Mouse (Mus musculus) brain, embryonic 14.5 days (tissue): ENCODE data around the gene Zfp607b. TPM values are rescaled to one million over a fixed set of nuclear protein-coding genes. Genes with fewer than 3 reads are reported as not detected.
A peak's percentile ranks its signal among the peaks of the same experiment; 100 is the strongest.

Source experiments
- DNase-seq: peaks from one replicate; pipeline ENCODE4 v3.0.0-alpha.2; 2011; ENCODE audit warnings: low read depth
- CTCF ChIP-seq: fragments of 200-500 bp; IDR thresholded peaks from 2 replicates; pipeline ENCODE4 v1.5.1; 2012; ENCODE audit warnings: inconsistent platforms, mild to moderate bottlenecking, moderate library complexity, borderline replicate concordance; ENCODE audit not compliant: insufficient read depth, insufficient read length; ENCODE audit errors: extremely low read depth
- POLR2A ChIP-seq: fragments of 200-500 bp; IDR thresholded peaks from 2 replicates; pipeline ENCODE4 v1.6.1; 2012; ENCODE audit warnings: mild to moderate bottlenecking, inconsistent platforms, borderline replicate concordance; ENCODE audit not compliant: poor library complexity, insufficient read depth, insufficient read length, severe bottlenecking; ENCODE audit errors: extremely low read depth
- polyA plus RNA-seq: library from polyadenylated mRNA; depleted of rRNA; stranded (reverse); fragments of >200 nt; gene quantifications from 2 replicates; pipeline ENCODE4 v1.2.3, GENCODE M21; 2012; rRNA removed

Zfp607b gene
- polyA plus RNA-seq, 1 experiment: 7.3 TPM

DNA sequence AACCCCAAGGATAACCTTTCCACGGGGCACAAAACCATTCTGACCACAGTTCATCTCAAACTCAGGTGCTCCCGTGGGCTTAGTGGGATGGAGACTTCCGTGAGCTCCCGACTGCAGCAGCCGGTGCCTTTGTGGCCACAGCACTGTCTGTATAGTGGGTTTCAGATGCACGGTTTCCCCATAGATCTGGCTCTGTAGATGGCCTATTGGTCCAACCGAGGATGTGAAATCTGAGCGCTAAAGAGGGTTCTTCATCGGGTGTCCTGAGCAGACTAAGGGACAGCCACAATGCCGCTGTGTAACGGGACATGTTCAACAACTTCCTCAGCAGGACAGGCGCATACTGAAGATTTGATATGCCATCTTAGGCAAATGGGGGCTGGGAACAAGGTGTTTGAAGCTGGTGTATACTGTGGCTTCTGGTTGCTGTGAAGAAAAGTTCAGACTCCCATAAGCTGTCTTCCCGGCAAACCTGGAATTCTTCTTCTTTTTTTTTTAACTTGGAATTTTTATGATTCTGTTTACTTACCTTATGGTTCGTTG is 823 bp upstream of the Zfp607b start:
- DNase-seq: peak; percentile 14
- no peak for TF ChIP-seq POLR2A
- TF ChIP-seq CTCF: no peak

GRCm38 (mm10) chr7:27691076-27691475 is 1.9 kb downstream of the Zfp607b start:
- DNase-seq: peak; percentile 66
- TF ChIP-seq POLR2A (no peak), CTCF (peak; percentile 77)

DNA sequence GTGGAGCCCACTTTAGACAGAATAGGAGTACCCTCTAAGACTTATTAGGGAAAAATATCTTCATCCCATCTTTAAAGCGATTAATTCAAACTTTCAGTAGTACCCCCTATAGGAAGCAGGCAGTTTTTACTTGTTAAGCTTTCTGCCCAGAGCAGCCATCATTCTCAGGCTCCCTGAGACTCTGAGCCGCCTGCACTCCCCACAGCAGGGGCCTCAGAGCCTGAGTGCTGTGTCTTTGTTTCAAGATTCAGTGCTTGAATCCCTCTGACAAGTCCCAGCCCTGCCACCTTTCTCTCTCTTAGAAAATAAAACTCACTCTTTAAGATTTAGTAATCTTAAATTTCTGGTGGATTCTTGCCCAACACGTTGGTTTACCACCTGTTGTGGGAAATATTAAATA is 7.6 kb downstream of the Zfp607b start:
- DNase-seq: no peak
- no peak for TF ChIP-seq CTCF
- TF ChIP-seq POLR2A: no peak

- no peak for DNase-seq
- TF ChIP-seq CTCF (no peak), POLR2A (no peak)
These were observed 21.3 kb downstream of the Zfp607b start for GRCm38 (mm10) chr7:27710402-27710801.

DNA sequence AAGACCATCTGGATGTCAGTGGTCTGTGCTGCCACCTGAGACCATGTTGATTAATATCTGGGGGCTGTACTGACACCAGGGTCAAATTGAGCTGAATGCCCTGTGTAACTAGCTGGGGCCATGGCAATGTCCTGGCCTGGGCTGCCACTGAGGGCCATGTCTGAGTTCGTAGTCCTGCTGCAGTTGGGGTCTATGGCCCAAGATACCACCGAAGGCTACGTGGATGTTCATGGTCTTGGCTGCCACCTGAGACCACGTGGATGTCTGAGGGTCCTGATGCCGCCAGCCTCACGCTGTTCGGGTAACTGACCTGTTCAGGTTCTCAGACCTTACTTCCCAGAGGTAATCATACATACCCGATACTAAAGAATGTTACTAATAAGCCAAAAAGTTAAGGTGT is 32.8 kb downstream of the Zfp607b start:
- DNase-seq: no peak
- TF ChIP-seq CTCF: no peak
- no peak for TF ChIP-seq POLR2A

- TF ChIP-seq CTCF (peak; percentile 57), POLR2A (peak; percentile 22; the same call in 1 of the 2 replicates)
These were observed 36.7 kb downstream of the Zfp607b start for GRCm38 (mm10) chr7:27725566-27726538.

GRCm38 (mm10) chr7:27727471-27727870 is 38.3 kb downstream of the Zfp607b start:
- TF ChIP-seq POLR2A (no peak), CTCF (no peak)
- DNase-seq: no peak

More at GRCm38 (mm10) chr7:27725566-27726538, 36.7 kb downstream of the Zfp607b start:
- peak; percentile 87 for DNase-seq

- DNase-seq: peak; percentile 97
- peak; percentile 45; the same call in 1 of the 2 replicates for TF ChIP-seq CTCF
- TF ChIP-seq POLR2A: peak; percentile 80; the same call in 1 of the 2 replicates
These were observed 42.2 kb downstream of the Zfp607b start, which contains the start of gene Zfp60 for GRCm38 (mm10) chr7:27731281-27731883. Gene Zfp60, plus strand, starts transcription at chr7:27731389.

GRCm38 (mm10) chr7:27731946-27732345 is 42.8 kb downstream of the Zfp607b start:
- TF ChIP-seq POLR2A: no peak
- no peak for TF ChIP-seq CTCF
- DNase-seq: peak; percentile 65

DNA sequence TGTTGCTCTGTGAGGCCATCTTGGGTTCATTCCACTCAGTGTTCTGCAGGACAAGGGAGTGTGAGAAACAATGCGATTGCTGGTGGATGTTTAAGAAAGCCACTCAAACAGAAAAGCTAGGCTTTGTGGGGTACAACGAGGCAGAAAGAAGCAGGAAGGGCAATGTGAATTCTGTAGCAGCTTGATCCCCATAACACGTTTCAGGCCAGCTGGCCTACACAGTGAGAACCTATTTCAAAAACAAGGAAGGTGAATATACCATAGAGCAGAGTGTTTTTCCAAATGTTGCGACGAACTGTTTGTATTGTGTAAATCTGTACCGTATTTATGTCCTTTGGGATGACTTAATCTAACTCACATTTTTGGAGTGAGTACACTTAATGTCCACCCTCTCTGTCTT is 43.4 kb downstream of the Zfp607b start:
- no peak for TF ChIP-seq POLR2A
- no peak for TF ChIP-seq CTCF
- peak; percentile 32 for DNase-seq

- TF ChIP-seq POLR2A: no peak
- TF ChIP-seq CTCF: no peak
- DNase-seq: peak; percentile 83
These were observed 46.3 kb downstream of the Zfp607b start for GRCm38 (mm10) chr7:27735457-27735856.

Other genes with a start within 250 kb of the Zfp607b start
- gene Sptbn4, start 241.7 kb upstream of the Zfp607b start, polyA plus RNA-seq: 21.0 and 30.4 TPM in 2 replicates
- 13.9 and 19.1 TPM in 2 replicates for gene Blvrb, start 241.4 kb upstream of the Zfp607b start, polyA plus RNA-seq
- 7.8 and 12.6 TPM in 2 replicates for gene Sertad3, start 215.6 kb upstream of the Zfp607b start, polyA plus RNA-seq
- 4.7 and 5.7 TPM in 2 replicates for gene Sertad1, start 202.4 kb upstream of the Zfp607b start, polyA plus RNA-seq
- gene Prx, start 190.0 kb upstream of the Zfp607b start, polyA plus RNA-seq: 1.8 and 2.4 TPM in 2 replicates
- gene Hipk4, start 166.1 kb upstream of the Zfp607b start, polyA plus RNA-seq: 1.5 and 1.8 TPM in 2 replicates
- 192 and 200 TPM in 2 replicates for gene Pld3, start 136.1 kb upstream of the Zfp607b start, polyA plus RNA-seq
- gene 2310022A10Rik, start 136.1 kb upstream of the Zfp607b start, polyA plus RNA-seq: 42.8 and 52.7 TPM in 2 replicates
- 74.2 and 78.8 TPM in 2 replicates for gene Akt2, start 97.8 kb upstream of the Zfp607b start, polyA plus RNA-seq
- gene Ttc9b, start 35.4 kb upstream of the Zfp607b start, polyA plus RNA-seq: 57.7 and 64.6 TPM in 2 replicates
- gene Map3k10, start 14.7 kb upstream of the Zfp607b start, polyA plus RNA-seq: 76.8 and 93.9 TPM in 2 replicates
- gene Zfp60, start 42.0 kb downstream of the Zfp607b start, polyA plus RNA-seq: 37.7 and 46.4 TPM in 2 replicates
- 2.9 and 3.7 TPM in 2 replicates for gene Zfp626, start 117.9 kb downstream of the Zfp607b start, polyA plus RNA-seq
- 5.1 and 6.2 TPM in 2 replicates for gene Zfp59, start 149.3 kb downstream of the Zfp607b start, polyA plus RNA-seq
- 1.1 and 1.4 TPM in 2 replicates for gene Zfp607a, start 168.2 kb downstream of the Zfp607b start, polyA plus RNA-seq
- 7.1 and 8.8 TPM in 2 replicates for gene Zfp974, start 240.1 kb downstream of the Zfp607b start, polyA plus RNA-seq